Mouse (Mus musculus) mouse embryonic stem cell (cell line): ENCODE data around the gene Pcsk7.

Source experiments
- in situ Hi-C, 2 experiments: fragments of 300-500 bp; cut with MboI; formaldehyde crosslinking; loops; 1 replicate in 1 of 2; 3 replicates in 1 of 2; pipeline ENCODE4 v1.14.3; 2019 to 2020; ENCODE audit warnings: low sequenced_read_pairs in 2 of 2, low pct_unique_long_range_greater_than_20kb in 1 of 2, mixed read lengths in 1 of 2; ENCODE audit not compliant: unreplicated experiment in 1 of 2

The Pcsk7 gene

GRCm38 (mm10) chr9:45954294-45955106 lies 48.2 kb downstream of the Pcsk7 start:
- in situ Hi-C loops, result no loop called here

DNA sequence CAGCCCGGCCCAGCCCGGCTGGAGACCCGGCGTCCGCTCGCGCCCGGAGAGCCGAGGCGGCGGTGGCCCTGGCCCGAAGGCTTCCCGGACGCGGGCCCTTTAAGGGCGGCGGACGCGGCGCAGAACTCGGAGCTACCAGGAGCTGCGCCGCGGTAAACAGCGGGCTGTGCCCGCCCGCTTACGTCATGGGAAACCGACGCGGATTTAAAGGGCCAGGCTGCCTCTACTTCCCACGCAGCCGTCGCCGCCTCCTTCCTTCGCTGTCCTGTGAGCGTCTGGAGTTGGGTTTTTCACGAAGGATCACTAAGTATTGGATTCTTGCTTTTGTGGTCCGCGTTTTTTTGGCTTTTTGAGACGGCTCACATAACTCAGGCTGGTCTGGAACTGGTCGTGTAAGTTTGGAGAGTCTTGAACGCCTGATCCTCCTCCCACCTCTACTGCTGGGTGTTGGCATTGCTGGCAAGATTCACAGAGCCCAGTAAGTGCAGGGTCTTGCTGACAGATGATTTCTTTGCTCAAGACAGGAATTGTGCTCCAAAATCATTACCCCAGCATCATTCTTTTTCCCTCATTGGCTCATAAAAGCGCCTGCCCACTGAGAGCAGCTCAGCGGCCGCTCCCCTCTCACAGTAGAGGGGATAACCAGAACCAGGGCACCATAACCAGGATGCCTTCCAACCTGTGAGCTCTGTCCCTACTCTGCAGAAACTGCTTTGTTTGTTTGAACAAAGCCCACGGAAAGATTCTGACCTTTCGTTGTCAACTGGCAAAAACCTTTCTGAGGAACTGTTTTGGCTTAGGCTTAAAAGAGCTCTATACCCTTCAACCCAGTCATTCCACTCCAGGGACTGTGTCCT lies 49.0 kb downstream of the Pcsk7 start, which contains the start of gene Sidt2:
Sidt2 (minus strand) TSS at position 152 of the 857 bp plus-strand sequence.
- in situ Hi-C loops, result no loop called here

DNA sequence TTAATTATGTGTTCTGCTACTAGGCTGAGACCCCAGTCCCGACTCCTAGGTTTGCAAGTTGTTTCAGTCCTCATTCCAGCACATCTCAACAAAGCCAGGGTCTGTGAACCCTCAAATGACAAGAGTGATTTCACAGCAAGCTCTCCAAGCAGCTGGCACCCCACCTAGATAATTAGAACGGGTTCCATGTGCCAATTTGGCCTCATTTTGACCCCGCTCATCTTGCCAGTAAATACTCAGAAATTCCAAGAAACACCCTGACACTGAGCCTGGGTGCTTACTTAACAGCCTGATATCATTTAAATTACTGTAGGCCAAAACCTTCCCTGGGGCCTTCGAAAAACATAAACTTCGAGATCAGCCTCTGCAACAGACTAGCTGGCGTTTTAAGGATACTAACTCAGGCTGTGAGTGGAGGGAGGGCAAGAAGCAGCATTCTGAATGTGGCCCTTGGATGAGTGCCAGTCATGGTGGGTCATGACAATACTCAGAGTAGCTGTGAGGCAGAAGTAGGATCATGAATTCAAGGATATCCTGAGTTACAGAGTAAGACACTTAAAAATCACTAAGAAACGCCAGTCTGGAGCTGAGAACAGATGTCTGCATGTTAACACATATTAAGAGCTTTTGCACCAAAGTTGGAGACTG lies 51.9 kb downstream of the Pcsk7 start:
- in situ Hi-C loops, result no loop called here

DNA sequence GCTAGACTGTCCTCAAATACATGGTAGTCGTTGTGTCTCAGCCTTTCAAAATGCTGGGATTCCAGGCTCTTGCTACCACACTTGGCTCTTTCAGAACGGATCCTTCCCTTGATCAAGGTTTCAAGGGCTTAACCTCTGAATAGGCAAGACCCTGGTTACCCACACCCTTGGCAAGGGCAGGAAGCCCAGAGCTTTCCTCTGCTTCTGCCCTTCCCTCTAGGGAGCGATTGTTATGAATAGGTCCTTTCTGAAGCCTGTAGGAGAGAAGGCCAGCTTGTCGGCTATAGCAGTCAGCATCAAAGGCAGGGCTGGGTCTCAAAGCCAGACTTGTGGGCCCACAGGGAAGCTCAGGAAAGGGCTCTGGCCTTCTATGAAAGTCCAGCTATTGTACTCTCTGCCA lies 52.6 kb downstream of the Pcsk7 start:
- in situ Hi-C loops, result no loop called here

DNA sequence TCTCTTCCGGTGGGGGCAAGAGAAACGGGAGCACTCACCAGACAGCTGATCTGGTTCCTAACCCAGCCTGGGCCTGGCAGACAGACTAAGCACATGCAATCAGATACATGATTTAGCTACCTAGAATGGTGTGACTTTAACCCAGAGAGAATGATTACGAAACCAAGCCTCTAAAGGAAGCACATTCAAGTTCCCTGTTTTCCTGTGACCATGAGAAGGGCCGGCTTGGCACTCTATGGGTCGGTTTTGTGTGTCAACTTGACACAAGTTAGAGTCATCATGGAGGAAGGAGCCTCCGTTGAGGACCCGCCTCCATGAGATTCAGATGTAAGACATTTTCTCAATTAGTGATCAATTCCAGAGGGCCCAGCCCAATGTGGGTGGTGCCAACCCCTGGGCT lies 53.4 kb downstream of the Pcsk7 start:
- in situ Hi-C loops, result no loop called here

DNA sequence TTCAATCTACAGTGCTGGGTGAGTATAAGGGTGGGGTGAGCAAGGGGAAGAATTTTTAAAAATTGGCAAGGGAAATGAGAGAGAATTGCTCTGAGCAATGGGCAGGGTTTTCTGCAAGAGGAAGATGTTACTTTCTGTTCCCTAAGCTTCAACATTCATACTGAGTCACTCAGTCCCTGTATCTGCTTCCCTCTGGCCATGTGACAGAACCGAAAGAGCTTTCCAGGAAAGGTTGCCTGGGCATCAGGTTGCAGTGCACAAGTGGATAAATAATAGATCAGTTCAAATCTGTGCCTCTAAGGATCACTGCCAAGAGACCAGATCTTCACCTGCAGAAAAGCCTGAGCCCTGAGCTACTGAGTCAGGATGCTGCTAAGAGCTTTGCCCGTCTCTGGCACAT lies 55.6 kb downstream of the Pcsk7 start:
- in situ Hi-C loops, result no loop called here

DNA sequence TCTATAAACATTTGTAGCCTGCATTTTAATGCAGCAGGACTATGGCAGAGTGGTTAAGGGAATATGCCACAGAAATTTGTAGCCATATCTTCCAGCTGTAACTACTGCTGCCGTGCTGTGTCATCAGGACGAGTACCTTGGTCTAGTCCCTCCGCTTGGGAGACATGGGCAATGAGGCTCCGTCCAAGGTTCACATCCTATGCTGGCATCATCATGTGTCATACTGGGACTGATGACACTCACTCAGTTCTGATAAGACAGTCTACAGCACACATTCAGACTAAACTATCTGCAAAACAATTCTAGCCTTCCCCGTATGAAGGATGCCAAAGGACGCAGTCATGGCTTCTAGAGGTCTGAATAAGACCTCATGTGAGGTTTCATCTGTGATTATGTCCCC lies 57.3 kb downstream of the Pcsk7 start:
- in situ Hi-C loops, result no loop called here

GRCm38 (mm10) chr9:45976884-45977283 lies 70.6 kb downstream of the Pcsk7 start:
- in situ Hi-C loops, result no loop called here
